In the genomic region with DNA sequence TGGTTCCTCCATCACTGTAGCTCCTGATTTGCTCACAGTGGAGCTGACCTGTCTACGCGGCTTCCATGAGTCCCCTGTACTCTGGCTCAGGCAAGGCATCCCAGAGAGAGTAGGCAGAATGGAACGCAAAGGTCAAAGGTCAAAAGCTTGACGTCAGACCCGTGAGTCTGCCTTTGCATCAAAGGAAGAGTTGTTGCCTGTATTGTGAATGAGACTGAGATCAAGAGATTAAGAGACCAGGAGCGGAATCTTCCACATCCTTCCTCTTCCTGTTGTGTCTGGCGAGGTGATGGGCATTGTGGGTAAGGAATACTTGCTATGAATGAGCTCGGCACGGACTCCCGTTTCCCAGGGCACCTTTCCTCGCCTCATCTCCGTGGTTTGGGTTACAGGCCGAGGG, we compare ENCODE assay signal across 9 mouse cellular contexts. TPM values are rescaled to one million over a fixed set of nuclear protein-coding genes. Genes with fewer than 3 reads are reported as not detected.
DNase-seq lines count a peak whose midpoint lies in the region; ATAC-seq and TF ChIP-seq lines count a peak whose summit lies in the region.
"Had no signal": no experiment of that assay in that cellular context is flagged by ENCODE, and none has a peak within 500 bp of the region (broad histone marks: within the 10 kb centered on the region; RNA-seq: fewer than 3 reads in every experiment).

No protein-coding gene starts in this region.

- DNase-seq in CD8-positive naive resting alpha-beta T cell, adult 2 months (ENCODE audit: low read depth in 2 of 2, low spot score in 2 of 2): peak; percentile 25 to 42
- DNase-seq in Muller cell, postnatal 12 days (ENCODE audit: inconsistent ontology term): peak; percentile 36
- DNase-seq in heart, postnatal 0 days (ENCODE audit: low spot score): no peak
- DNase-seq in liver, postnatal 0 days: peak; percentile 32
- DNase-seq in left cerebral cortex, postnatal 25 days (ENCODE audit: low spot score in 2 of 2): no peak
- DNase-seq in gastrocnemius, postnatal 4 days (ENCODE audit: low spot score in 2 of 2): no peak
- no peak for DNase-seq in gastrocnemius, adult 18-20 months (ENCODE audit: low spot score)
- no peak for DNase-seq in right cerebral cortex, postnatal 36 days (ENCODE audit: low spot score in 2 of 2)

- H3K36me3 ChIP-seq in heart, postnatal 0 days (replicated peaks; ENCODE audit: control insufficient read depth, insufficient read depth, low read length): no peaks in the 10 kb centered on the region
- no peaks in the 10 kb centered on the region for H3K36me3 ChIP-seq in liver, postnatal 0 days (replicated peaks; ENCODE audit: insufficient read depth, low read length)
- H3K36me3 ChIP-seq: limb, embryonic 12.5 days had no signal

- 0 out of 2 replicates have a peak overlapping the region, but pooled peaks have one; percentile 13 for H3K27ac ChIP-seq in heart, postnatal 0 days (ENCODE audit: low read depth)
- no peak overlapping the region for H3K27ac ChIP-seq in liver, postnatal 0 days (ENCODE audit: low read depth)
- H3K27ac ChIP-seq: limb, embryonic 12.5 days had no signal

- intact Hi-C loops in left cerebral cortex, postnatal 25 days (cut with DNase I): no loop called here

- peaks cover 12% of the 10 kb centered on the region; the same call in 1 of the 2 replicates for H3K4me1 ChIP-seq in heart, postnatal 0 days (ENCODE audit: control insufficient read depth, insufficient read depth)
- H3K4me1 ChIP-seq in liver, postnatal 0 days (ENCODE audit: insufficient read depth): peaks cover 19% of the 10 kb centered on the region

- H3K27me3 ChIP-seq in heart, postnatal 0 days (ENCODE audit: control insufficient read depth, insufficient read depth, low read length): no peaks in the 10 kb centered on the region
- no peaks in the 10 kb centered on the region for H3K27me3 ChIP-seq in liver, postnatal 0 days (ENCODE audit: insufficient read depth, low read length)

- no peak for ATAC-seq in heart, postnatal 0 days (ENCODE audit: insufficient read depth, low read depth)
- no peak for ATAC-seq in liver, postnatal 0 days

- 0 out of 2 replicates have a peak, but pooled peaks have one; percentile 19 for TF ChIP-seq EP300 in heart, postnatal 0 days (IDR thresholded peaks at IDR 0.05; ENCODE audit: low read depth)
- no peak; the same call in 1 of the 2 replicates for TF ChIP-seq EP300 in liver, postnatal 0 days (IDR thresholded peaks at IDR 0.05; ENCODE audit: low read depth)

- H3K4me2 ChIP-seq in heart, postnatal 0 days (ENCODE audit: low read depth, low read length): peak overlapping the region; percentile 7; the same call in 1 of the 2 replicates
- H3K4me2 ChIP-seq in liver, postnatal 0 days (ENCODE audit: low read depth, low read length): no peak overlapping the region
- H3K4me2 ChIP-seq: limb, embryonic 12.5 days had no signal

- no peak for TF ChIP-seq CTCF in heart, postnatal 0 days (IDR thresholded peaks at IDR 0.05; ENCODE audit: low read depth)
- no peak for TF ChIP-seq CTCF in liver, postnatal 0 days (IDR thresholded peaks at IDR 0.05; ENCODE audit: low read depth)

- H3K9ac ChIP-seq in heart, postnatal 0 days (replicated peaks; ENCODE audit: low read depth, low read length): no peak overlapping the region
- H3K9ac ChIP-seq in liver, postnatal 0 days (replicated peaks): no peak overlapping the region
- H3K9ac ChIP-seq: limb, embryonic 12.5 days had no signal

- no peak overlapping the region for H3K4me3 ChIP-seq in heart, postnatal 0 days (ENCODE audit: low read depth, low read length)
- no peak overlapping the region for H3K4me3 ChIP-seq in liver, postnatal 0 days (ENCODE audit: low read depth, low read length)
- H3K4me3 ChIP-seq: limb, embryonic 12.5 days had no signal

- no peaks in the 10 kb centered on the region for H3K9me3 ChIP-seq in heart, postnatal 0 days (replicated peaks; ENCODE audit: control insufficient read depth, low read length)
- no peaks in the 10 kb centered on the region for H3K9me3 ChIP-seq in liver, postnatal 0 days (ENCODE audit: low read length)
- H3K9me3 ChIP-seq: limb, embryonic 12.5 days had no signal

- 50% methylated on average over 13 of the region's 13 CpGs for WGBS in heart, postnatal 0 days
- 36% methylated on average over 13 of the region's 13 CpGs for WGBS in liver, postnatal 0 days (ENCODE audit: insufficient replicate concordance)

RNA-seq across cellular contexts. Expression of a gene that starts 2.6 kb away (rescaled TPM):
- 10.4 and 13.7 TPM in 2 replicates for total RNA-seq in heart, postnatal 0 days (2014; rRNA removed; ENCODE audit: low replicate concordance)
- 7.1 and 7.7 TPM in 2 replicates for polyA plus RNA-seq in heart, postnatal 0 days (2015; fragmentation: Nextera tagmentation; extraction: Ambion mirVana)
- polyA plus RNA-seq in liver, postnatal 0 days (2015; fragmentation: Nextera tagmentation; extraction: Ambion mirVana): 3.7 and 4.9 TPM in 2 replicates
- total RNA-seq in left cerebral cortex, postnatal 25 days (2021): 10 to 100 TPM; 24.6 to 30.5 TPM
- 10 to 100 TPM; 17.3 to 17.9 TPM for total RNA-seq in gastrocnemius, postnatal 4 days (2021)
- total RNA-seq in gastrocnemius, adult 18-20 months (2021): 1 to 10 TPM; 3.0 to 4.2 TPM

RNA-seq across cellular contexts. Expression of a gene that starts 38.3 kb away (rescaled TPM):
- total RNA-seq in heart, postnatal 0 days (2014; rRNA removed; ENCODE audit: low replicate concordance): 0.15 TPM in 1 of 2 replicates, not detected in the other
- 0.14 and 0.16 TPM in 2 replicates for polyA plus RNA-seq in heart, postnatal 0 days (2015; fragmentation: Nextera tagmentation; extraction: Ambion mirVana)
- 0.12 and 0.14 TPM in 2 replicates for polyA plus RNA-seq in liver, postnatal 0 days (2015; fragmentation: Nextera tagmentation; extraction: Ambion mirVana)
- total RNA-seq in left cerebral cortex, postnatal 25 days (2021): 1 to 10 TPM in 1 of 2 experiments, under 1 TPM in 1; 0.46 to 1.2 TPM
- 1 to 10 TPM; 7.5 to 9.9 TPM for total RNA-seq in gastrocnemius, postnatal 4 days (2021)
- total RNA-seq in gastrocnemius, adult 18-20 months (2021): 1 to 10 TPM; 1.8 to 2.3 TPM

RNA-seq across cellular contexts. Expression of a gene that starts 58.3 kb away (rescaled TPM):
- total RNA-seq in heart, postnatal 0 days (2014; rRNA removed; ENCODE audit: low replicate concordance): not detected in 2 replicates
- polyA plus RNA-seq in heart, postnatal 0 days (2015; fragmentation: Nextera tagmentation; extraction: Ambion mirVana): 0.18 and 0.37 TPM in 2 replicates
- polyA plus RNA-seq in liver, postnatal 0 days (2015; fragmentation: Nextera tagmentation; extraction: Ambion mirVana): not detected in 2 replicates
- 1 to 10 TPM; 1.3 to 1.8 TPM for total RNA-seq in left cerebral cortex, postnatal 25 days (2021)
- not detected for total RNA-seq in gastrocnemius, postnatal 4 days (2021)
- total RNA-seq in gastrocnemius, adult 18-20 months (2021): under 1 TPM in 1 of 2 experiments, not detected in 1; 0.24 TPM

RNA-seq across cellular contexts. Expression of a gene that starts 58.5 kb away (rescaled TPM):
- 21.6 and 28.7 TPM in 2 replicates for total RNA-seq in heart, postnatal 0 days (2014; rRNA removed; ENCODE audit: low replicate concordance)
- polyA plus RNA-seq in heart, postnatal 0 days (2015; fragmentation: Nextera tagmentation; extraction: Ambion mirVana): 4.7 and 5.1 TPM in 2 replicates
- polyA plus RNA-seq in liver, postnatal 0 days (2015; fragmentation: Nextera tagmentation; extraction: Ambion mirVana): 1.6 TPM in 2 replicates
- 100 to 1,000 TPM; 104 TPM for total RNA-seq in left cerebral cortex, postnatal 25 days (2021)
- total RNA-seq in gastrocnemius, postnatal 4 days (2021): 1 to 10 TPM; 5.5 to 6.5 TPM
- total RNA-seq in gastrocnemius, adult 18-20 months (2021): 10 to 100 TPM; 14.2 to 17.2 TPM

Comparison
In these comparisons a context has a peak if more than half of its experiments do, and no peak if none do; other contexts are left out.
1. DNase-seq: peak in CD8-positive naive resting alpha-beta T cell, adult 2 months (2 of 2), Muller cell, postnatal 12 days (single experiment) and liver, postnatal 0 days (single experiment); none in heart, postnatal 0 days (single experiment), left cerebral cortex, postnatal 25 days (0 of 2), gastrocnemius, postnatal 4 days (0 of 2), gastrocnemius, adult 18-20 months (single experiment) and right cerebral cortex, postnatal 36 days (0 of 2).